Mouse (Mus musculus) megakaryocyte progenitor cell, adult 5-6 weeks (primary cell): ENCODE results near the gene Kdm5b. TPM values are rescaled to one million over a fixed set of nuclear protein-coding genes. Genes with fewer than 3 reads are reported as not detected.

Source experiments
- ATAC-seq: replicated peaks from 2 replicates; pipeline ENCODE4 v1.8.0; 2016; ENCODE audit warnings: mild to moderate bottlenecking, moderate TSS enrichment, inconsistent platforms; ENCODE audit not compliant: poor library complexity
- total RNA-seq, 2 experiments: library from RNA; stranded (forward) in 1 of 2; stranded (reverse) in 1 of 2; fragments of 157-497, 149-512 nt in 1 of 2; fragments of 200-1000 nt in 1 of 2; gene quantifications; 2 replicates each; pipeline versions ENCODE4 v1.2.3 to v1.2.4; 2015 to 2017

Gene Kdm5b
- total RNA-seq, 2 experiments from 2014 or later = 18.0 to 24.2 TPM

- ATAC-seq = no peak
Observed at GRCm38 (mm10) chr1:134645408-134646200, 85.6 kb downstream of the Kdm5b start.

- peak; percentile 35; the same call in 1 of the 2 replicates for ATAC-seq
Observed at GRCm38 (mm10) chr1:134646261-134646962, 86.4 kb downstream of the Kdm5b start, which contains the start of gene Syt2. Gene Syt2, plus strand, starts transcription at chr1:134646677.

GRCm38 (mm10) chr1:134646963-134647282 lies 87.0 kb downstream of the Kdm5b start:
- ATAC-seq = no peak

GRCm38 (mm10) chr1:134647591-134647990 lies 87.6 kb downstream of the Kdm5b start:
- ATAC-seq = no peak

GRCm38 (mm10) chr1:134650816-134651215 lies 90.8 kb downstream of the Kdm5b start:
- ATAC-seq = no peak

- peak; percentile 96 for ATAC-seq
Observed at GRCm38 (mm10) chr1:134651268-134651850, 91.4 kb downstream of the Kdm5b start.

- peak; percentile 33; the same call in 1 of the 2 replicates for ATAC-seq
Observed at GRCm38 (mm10) chr1:134651851-134652398, 92.0 kb downstream of the Kdm5b start.

DNA sequence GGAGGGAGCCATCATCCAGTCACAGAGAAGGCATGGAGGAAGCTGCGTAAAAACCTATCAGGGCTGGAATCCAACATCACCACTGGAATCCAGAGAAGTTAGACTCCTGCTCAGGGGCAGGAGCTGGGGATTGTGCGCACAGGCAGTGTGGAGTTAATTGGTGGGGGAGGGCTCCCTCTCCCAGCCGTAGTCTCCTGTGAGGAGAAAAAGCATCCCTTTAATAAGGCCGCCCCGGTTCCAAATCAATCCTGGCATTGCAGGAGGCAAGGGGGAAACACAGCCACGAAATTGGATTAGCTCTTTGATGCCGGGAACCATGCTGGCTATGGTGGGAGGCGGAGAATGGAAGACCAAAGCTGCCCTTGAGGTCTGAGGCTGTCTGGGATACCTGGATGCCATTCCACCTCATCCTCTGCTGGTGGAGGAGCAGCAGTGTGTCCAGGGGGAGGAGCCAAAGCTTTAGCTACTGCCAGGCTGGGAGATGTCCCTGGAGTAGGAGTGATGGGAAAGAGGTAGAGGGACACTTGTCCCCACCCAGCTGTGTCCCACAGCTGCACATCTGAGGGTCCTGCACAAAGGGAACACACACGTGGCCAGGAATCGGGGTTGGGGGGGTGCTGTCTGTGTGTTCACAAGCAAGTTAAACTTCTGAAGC lies 93.8 kb downstream of the Kdm5b start:
- ATAC-seq = no peak

DNA sequence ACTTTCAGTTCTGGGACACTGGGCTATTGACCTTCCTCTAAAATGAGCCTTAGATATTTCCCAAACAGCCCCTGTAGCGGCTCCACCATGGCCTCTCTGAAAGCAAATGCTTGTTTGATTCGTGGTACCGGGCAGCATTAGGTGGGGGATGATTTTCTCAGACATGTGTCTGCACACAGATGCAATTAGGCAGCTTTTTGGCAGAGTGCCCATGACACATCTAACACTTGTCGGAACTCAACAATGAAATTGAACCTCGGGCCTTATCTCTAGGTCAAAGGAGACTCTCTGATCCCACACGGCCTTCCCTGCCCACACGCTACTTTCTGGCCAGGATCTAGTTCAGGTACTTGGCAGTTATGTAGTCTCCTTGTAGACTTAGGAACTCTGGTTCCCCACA lies 98.9 kb downstream of the Kdm5b start:
- ATAC-seq = no peak

DNA sequence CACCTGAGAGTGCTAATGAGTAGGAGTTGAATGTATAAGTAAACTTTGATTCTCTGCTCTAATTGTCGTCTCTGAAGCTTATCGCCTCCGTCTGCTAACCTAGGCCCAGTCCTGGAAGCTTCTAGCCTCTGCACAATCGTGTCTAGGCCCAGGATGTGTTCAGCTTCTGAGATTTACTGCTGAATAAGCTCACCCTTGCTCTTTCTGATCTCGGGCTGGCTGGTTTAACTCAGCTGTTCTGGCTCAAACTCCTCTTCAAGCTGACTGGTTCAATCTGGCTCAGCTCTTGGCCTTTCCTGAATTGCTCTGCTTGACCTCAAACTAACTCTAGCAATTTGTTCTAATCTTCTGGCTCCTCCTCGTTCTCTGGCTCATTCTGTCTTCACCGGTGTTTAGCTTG lies 100.2 kb downstream of the Kdm5b start:
- no peak for ATAC-seq

DNA sequence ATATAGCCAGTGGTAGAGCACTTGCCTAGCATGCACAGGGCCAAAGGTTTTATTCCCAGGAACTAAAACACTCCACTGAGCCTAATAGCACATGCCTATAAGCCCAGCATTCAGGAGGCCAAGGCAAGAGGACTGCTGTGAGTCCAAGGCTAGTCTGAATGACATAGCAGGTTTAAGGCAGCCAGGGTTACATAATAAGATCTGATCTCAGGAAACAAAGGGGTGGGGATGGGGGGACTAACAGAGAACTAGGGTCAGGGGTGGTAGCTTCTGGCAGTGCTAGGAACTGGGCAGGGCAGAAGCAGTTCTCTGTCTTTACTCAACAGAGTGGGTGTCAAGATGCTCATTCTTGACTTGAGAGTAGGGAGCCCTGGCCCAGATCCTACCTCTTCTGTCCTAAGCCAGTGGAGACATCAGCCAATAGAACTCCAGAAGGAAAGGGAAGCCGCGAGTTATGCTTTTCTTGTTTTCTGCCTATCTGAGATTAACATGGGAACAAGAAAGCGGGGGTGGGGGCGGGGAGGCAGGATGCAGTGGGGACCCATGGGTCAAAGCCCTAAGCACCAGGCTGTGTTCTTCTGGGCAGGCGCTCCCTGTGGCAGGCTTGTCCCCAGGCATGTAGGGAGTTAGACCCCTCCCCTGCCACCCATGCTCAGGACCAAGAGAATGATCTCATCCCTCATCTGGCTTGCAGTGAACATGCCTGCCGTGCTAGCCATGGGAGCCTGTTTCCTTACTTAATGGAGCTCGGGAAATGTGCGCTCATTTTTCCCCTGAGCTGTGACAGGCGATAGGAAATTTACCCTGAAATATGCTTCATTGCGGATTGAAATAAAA lies 111.5 kb downstream of the Kdm5b start:
- ATAC-seq = peak; percentile 37

GRCm38 (mm10) chr1:134674312-134674711 lies 114.3 kb downstream of the Kdm5b start:
- ATAC-seq = peak; percentile 87

GRCm38 (mm10) chr1:134679445-134679844 lies 119.5 kb downstream of the Kdm5b start:
- peak; percentile 98 for ATAC-seq

- no peak for ATAC-seq
Observed at GRCm38 (mm10) chr1:134680617-134681016, 120.6 kb downstream of the Kdm5b start.

DNA sequence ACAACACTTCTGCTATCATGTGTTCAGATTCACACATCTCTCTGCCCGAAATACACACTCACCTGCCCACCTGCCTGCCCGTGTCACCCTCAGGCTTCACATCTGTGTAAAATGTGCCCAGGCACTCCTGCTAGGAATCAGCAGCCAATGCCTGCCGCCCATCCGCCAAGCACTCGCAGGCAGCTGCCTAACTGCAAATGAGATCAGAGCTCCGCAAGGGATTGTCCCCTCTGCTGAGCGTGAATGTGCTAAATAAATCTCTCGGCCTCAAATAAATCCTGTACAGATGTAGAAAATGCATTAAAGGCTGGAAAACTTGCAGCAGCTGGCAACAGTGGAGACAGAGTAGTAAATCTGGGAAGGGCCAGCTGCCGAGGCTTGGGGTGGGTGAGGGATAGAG lies 122.5 kb downstream of the Kdm5b start:
- no peak for ATAC-seq

Other genes starting within 250 kb of the Kdm5b start
- 3.1 and 6.1 TPM in 2 replicates for gene Ppfia4, start 227.2 kb upstream of the Kdm5b start, total RNA-seq (2015)
- 5.3 and 6.5 TPM in 2 replicates for gene Ppfia4, start 227.2 kb upstream of the Kdm5b start, total RNA-seq (2017)
- 42.1 and 45.9 TPM in 2 replicates for gene Tmem183a, start 198.2 kb upstream of the Kdm5b start, total RNA-seq (2015)
- gene Tmem183a, start 198.2 kb upstream of the Kdm5b start, total RNA-seq (2017) = 43.3 and 71.6 TPM in 2 replicates
- gene 4933406M09Rik, start 174.2 kb upstream of the Kdm5b start, total RNA-seq (2015) = not detected in 2 replicates
- not detected in 2 replicates for gene 4933406M09Rik, start 174.2 kb upstream of the Kdm5b start, total RNA-seq (2017)
- gene Cyb5r1, start 154.6 kb upstream of the Kdm5b start, total RNA-seq (2015) = 45.6 and 45.9 TPM in 2 replicates
- gene Cyb5r1, start 154.6 kb upstream of the Kdm5b start, total RNA-seq (2017) = 22.2 and 25.3 TPM in 2 replicates
- gene Adipor1, start 144.8 kb upstream of the Kdm5b start, total RNA-seq (2015) = 63.0 and 63.2 TPM in 2 replicates
- gene Adipor1, start 144.8 kb upstream of the Kdm5b start, total RNA-seq (2017) = 43.2 and 44.2 TPM in 2 replicates
- gene Klhl12, start 104.6 kb upstream of the Kdm5b start, total RNA-seq (2015) = 12.3 and 14.2 TPM in 2 replicates
- 11.7 and 21.7 TPM in 2 replicates for gene Klhl12, start 104.6 kb upstream of the Kdm5b start, total RNA-seq (2017)
- 20.0 and 25.6 TPM in 2 replicates for gene Rabif, start 65.5 kb upstream of the Kdm5b start, total RNA-seq (2015)
- gene Rabif, start 65.5 kb upstream of the Kdm5b start, total RNA-seq (2017) = 15.4 and 15.5 TPM in 2 replicates
- 0.10 TPM in 1 of 2 replicates, not detected in the other for gene Mgat4e, start 10.5 kb upstream of the Kdm5b start, total RNA-seq (2015)
- not detected in 2 replicates for gene Mgat4e, start 10.5 kb upstream of the Kdm5b start, total RNA-seq (2017)
- gene Syt2, start 86.5 kb downstream of the Kdm5b start, total RNA-seq (2015) = 0.05 and 0.10 TPM in 2 replicates
- not detected in 2 replicates for gene Syt2, start 86.5 kb downstream of the Kdm5b start, total RNA-seq (2017)